Mouse (Mus musculus) urinary bladder, postnatal 0 days (tissue): ENCODE measurements around the gene Gna14. TPM values are rescaled to one million over a fixed set of nuclear protein-coding genes. Genes with fewer than 3 reads are reported as not detected.

Source experiments
- polyA plus RNA-seq: library from polyadenylated mRNA; unstranded; fragments of >200 nt; fragmentation: Nextera tagmentation; extraction: Ambion mirVana; gene quantifications from 2 replicates; pipeline ENCODE4 v1.2.1, GENCODE M21; 2015

Gene Gna14
- 2.7 and 4.4 TPM in 2 replicates for polyA plus RNA-seq

DNA sequence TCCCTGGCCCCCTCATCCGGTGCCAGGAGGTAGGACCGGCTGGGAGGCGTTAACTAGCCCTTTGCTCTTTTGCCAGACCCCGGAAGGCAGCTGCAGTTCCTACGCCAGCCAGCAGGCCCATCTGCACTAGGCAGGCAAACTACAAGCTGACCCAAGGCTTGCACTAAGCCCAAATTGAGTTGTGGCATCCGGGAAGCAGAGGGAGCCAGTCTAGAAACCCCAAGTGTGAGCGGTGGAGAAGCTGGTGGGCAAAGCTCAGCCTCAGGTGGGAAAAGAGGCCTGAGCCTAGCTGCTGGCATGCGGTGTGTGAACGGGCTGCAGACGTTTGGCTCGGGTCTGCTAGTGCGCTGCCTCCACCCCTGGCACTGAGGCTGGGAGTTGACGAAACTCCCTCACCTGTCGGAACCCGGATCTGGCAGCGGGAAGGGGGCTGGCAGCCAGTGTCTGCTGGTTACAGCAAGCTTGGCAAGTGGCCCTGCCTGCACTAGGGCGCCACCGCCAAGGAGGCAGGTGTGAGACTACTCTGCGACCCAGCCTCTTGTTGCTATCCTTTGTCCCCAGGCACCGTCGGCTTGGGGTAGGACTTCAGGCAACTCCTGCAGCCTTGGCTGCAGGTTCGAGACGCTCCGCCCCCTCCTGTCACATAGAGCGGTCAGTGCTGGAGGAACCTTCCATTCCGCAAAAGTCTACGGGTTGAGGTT lies at the start of gene Gna14:
TSS of gene Gna14 (plus strand) at position 232 of the 701 bp plus-strand sequence.

